Mouse (Mus musculus): ENCODE measurements at regions not wholly inside any gene's neighbourhood (a gene's known extent, or its start where the extent isn't known, plus 50 kb on each side); places are given as distances from the start of the nearest gene placed in this dataset.

DNA sequence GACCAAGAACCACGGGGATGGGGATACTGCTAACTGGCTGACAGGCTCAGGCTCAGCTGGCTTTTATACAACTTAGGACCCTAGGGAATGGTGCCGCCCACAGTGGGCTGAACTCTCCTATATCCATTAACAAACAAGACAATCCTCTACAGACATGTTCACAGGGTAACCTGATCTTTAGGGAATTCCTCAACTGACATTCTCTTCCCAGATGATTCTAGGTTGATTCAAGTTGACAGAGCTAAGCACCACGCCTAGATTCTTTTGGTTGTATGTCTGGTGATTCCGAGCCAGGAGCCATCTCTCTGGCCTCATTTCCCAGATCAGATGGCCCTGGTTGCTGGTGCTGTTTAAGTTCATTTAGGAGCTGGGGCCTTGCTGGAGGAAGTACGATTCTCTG is 253.9 kb upstream of the Sulf2 start:
- Histone ChIP-seq H3K4me3 (ENCODE audit: low read depth, low read length) (no peak overlapping the region), H3K4me1 (ENCODE audit: control insufficient read depth, insufficient read depth, low read length) (peaks cover 22% of the 10 kb centered on the region), H3K9me3 (ENCODE audit: control insufficient read depth, low read length) (no peaks in the 10 kb centered on the region), H3K27ac (ENCODE audit: low read depth, low read length) (no peak overlapping the region), H3K36me3 (ENCODE audit: control insufficient read depth, insufficient read depth, low read length) (no peaks in the 10 kb centered on the region), H3K9ac (ENCODE audit: low read length) (no peak overlapping the region), H3K4me2 (no peak overlapping the region), H3K27me3 (ENCODE audit: control insufficient read depth, insufficient read depth, low read length) (no peaks in the 10 kb centered on the region)
- 95% methylated on average over 5 of the region's 5 CpGs for WGBS
- no peak for ATAC-seq (ENCODE audit: low FRiP score)
- no peak for DNase-seq (ENCODE audit: low spot score, missing footprints)

DNA sequence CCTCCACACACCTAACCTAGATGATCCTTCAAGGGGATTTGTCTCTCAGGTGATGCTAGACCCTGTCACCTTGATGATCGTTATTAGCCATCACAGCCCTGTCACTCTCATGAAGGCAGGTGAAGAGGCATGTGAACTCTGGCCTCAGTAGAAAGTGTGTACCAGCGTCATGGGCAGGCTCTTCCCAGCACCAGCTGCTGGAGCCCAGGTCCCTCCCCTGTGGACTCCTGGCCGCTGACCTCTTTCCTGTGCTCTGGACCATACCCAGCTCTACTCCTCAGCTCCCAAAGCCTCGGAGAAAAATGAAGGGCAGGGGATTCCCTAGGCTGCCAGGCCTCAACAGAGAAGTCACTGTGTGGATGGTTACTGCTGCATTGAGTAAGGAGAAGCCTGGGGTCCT is 253.3 kb upstream of the Sulf2 start:
- ATAC-seq (ENCODE audit: low FRiP score) = no peak
- Histone ChIP-seq H3K27ac (ENCODE audit: low read depth, low read length) (no peak overlapping the region), H3K4me2 (no peak overlapping the region), H3K27me3 (ENCODE audit: control insufficient read depth, insufficient read depth, low read length) (no peaks in the 10 kb centered on the region), H3K9me3 (ENCODE audit: control insufficient read depth, low read length) (no peaks in the 10 kb centered on the region), H3K4me3 (ENCODE audit: low read depth, low read length) (no peak overlapping the region), H3K9ac (ENCODE audit: low read length) (no peak overlapping the region), H3K4me1 (ENCODE audit: control insufficient read depth, insufficient read depth, low read length) (peaks cover 22% of the 10 kb centered on the region), H3K36me3 (ENCODE audit: control insufficient read depth, insufficient read depth, low read length) (no peaks in the 10 kb centered on the region)
- no peak for DNase-seq (ENCODE audit: low spot score, missing footprints)
- 92% methylated on average over 4 of the region's 4 CpGs for WGBS

DNA sequence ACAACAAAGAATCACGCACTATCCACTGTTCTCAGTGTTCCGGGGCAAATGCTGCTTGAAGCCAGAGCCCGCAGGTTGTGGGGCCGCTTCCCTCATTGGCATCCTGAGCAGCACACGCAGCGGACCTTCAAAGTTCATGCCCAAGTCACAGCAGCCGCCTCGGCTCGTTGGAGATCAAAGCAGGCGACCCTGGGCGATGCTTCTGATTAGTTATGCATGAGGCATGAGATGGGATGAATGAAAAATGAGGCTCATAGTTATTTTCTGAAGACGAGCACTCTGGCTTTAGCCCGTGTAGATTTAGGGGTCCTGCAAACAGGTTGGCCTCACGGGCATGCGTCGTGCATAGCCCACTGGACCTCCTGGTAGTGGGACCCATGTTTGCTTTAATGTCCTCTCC is 252.5 kb upstream of the Sulf2 start:
- no peaks in the 10 kb centered on the region for H3K27me3 ChIP-seq (ENCODE audit: control insufficient read depth, insufficient read depth, low read length)
- ATAC-seq (ENCODE audit: low FRiP score) (peak; percentile 50; the same call in 1 of the 2 replicates), DNase-seq (ENCODE audit: low spot score, missing footprints) (no peak)
- H3K4me1 ChIP-seq (ENCODE audit: control insufficient read depth, insufficient read depth, low read length) = peaks cover 22% of the 10 kb centered on the region
- no peak overlapping the region for H3K4me2 ChIP-seq
- WGBS = 46% methylated on average over 16 of the region's 16 CpGs
- no peak overlapping the region for H3K9ac ChIP-seq (ENCODE audit: low read length)
- no peaks in the 10 kb centered on the region for H3K36me3 ChIP-seq (ENCODE audit: control insufficient read depth, insufficient read depth, low read length)
- no peak overlapping the region for H3K27ac ChIP-seq (ENCODE audit: low read depth, low read length)
- no peaks in the 10 kb centered on the region for H3K9me3 ChIP-seq (ENCODE audit: control insufficient read depth, low read length)
- no peak overlapping the region for H3K4me3 ChIP-seq (ENCODE audit: low read depth, low read length)

DNA sequence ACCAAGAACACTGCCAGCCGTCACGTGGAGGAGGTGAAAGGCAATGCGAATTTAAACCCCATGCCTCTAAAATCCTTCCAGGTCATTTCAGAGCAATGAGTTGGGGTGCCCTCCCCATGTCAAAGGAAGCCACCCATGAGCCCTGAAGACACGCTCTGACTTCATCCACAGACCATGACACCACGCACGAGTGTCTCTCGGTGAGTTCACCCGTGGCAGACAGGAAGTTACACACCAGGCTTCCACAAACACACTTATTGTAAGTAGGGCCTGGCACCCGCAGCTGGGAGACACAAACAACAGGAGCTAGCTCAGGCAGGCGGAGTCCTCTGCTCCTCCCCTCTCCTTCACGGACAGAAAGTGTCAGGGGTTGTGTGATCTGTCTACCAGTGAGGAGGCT is 251.4 kb upstream of the Sulf2 start:
- Histone ChIP-seq H3K27me3 (ENCODE audit: control insufficient read depth, insufficient read depth, low read length) (no peaks in the 10 kb centered on the region), H3K27ac (ENCODE audit: low read depth, low read length) (no peak overlapping the region), H3K9me3 (ENCODE audit: control insufficient read depth, low read length) (no peaks in the 10 kb centered on the region), H3K36me3 (ENCODE audit: control insufficient read depth, insufficient read depth, low read length) (no peaks in the 10 kb centered on the region), H3K4me2 (no peak overlapping the region), H3K4me3 (ENCODE audit: low read depth, low read length) (no peak overlapping the region), H3K9ac (ENCODE audit: low read length) (no peak overlapping the region), H3K4me1 (ENCODE audit: control insufficient read depth, insufficient read depth, low read length) (peaks cover 11% of the 10 kb centered on the region; the same call in 1 of the 2 replicates)
- ATAC-seq (ENCODE audit: low FRiP score) (no peak), DNase-seq (ENCODE audit: low spot score, missing footprints) (no peak)
- WGBS = 78% methylated on average over 11 of the region's 11 CpGs

DNA sequence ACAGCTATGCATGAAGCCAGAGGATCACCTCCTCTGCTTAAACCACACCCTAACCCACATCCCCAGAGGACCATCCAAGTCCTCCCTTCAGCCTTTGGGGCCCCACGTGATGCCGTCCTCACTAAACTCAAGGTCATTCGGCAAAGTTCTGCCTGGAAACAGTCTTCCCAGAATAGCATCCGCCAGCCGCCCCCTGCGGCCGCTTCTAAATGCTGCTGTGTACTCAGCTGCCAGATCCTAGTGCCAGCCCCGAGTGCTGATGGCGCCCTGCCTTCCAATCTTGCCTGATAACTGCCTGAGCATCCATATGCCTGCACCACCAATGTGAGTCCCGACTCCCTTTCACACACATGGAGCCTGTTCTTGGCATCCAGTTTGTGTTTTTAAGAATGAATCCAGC is 247.9 kb upstream of the Sulf2 start:
- no peaks in the 10 kb centered on the region for H3K27me3 ChIP-seq (ENCODE audit: control insufficient read depth, insufficient read depth, low read length)
- H3K4me2 ChIP-seq = no peak overlapping the region
- H3K9ac ChIP-seq (ENCODE audit: low read length) = no peak overlapping the region
- H3K27ac ChIP-seq (ENCODE audit: low read depth, low read length) = no peak overlapping the region
- H3K4me3 ChIP-seq (ENCODE audit: low read depth, low read length) = no peak overlapping the region
- no peaks in the 10 kb centered on the region for H3K9me3 ChIP-seq (ENCODE audit: control insufficient read depth, low read length)
- DNase-seq (ENCODE audit: low spot score, missing footprints) (no peak), ATAC-seq (ENCODE audit: low FRiP score) (no peak)
- WGBS = 84% methylated on average over 10 of the region's 10 CpGs
- H3K36me3 ChIP-seq (ENCODE audit: control insufficient read depth, insufficient read depth, low read length) = no peaks in the 10 kb centered on the region
- peaks cover 9% of the 10 kb centered on the region; the same call in 1 of the 2 replicates for H3K4me1 ChIP-seq (ENCODE audit: control insufficient read depth, insufficient read depth, low read length)

DNA sequence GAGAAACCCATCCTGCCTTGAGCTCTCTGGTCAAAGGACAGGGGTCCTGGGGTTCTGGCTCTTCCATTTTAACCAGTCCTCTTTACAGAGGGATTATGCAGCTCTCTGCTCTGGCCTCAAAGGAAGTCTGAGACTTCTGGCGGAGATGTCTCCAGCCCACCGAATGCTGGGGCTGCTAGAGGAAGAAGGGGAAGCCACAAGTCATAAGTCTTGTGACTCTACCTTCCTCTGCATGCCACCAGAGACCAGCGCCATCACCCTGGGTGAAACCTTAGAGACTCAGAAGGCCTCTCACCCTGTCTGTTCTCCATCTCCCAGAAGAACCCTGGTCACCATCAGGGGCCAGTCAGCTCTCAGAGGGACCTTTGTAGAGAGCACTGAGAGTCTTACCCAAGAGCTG is 246.4 kb upstream of the Sulf2 start:
- 76% methylated on average over 3 of the region's 3 CpGs for WGBS
- DNase-seq (ENCODE audit: low spot score, missing footprints) = no peak
- Histone ChIP-seq H3K4me2 (no peak overlapping the region), H3K4me3 (ENCODE audit: low read depth, low read length) (no peak overlapping the region), H3K36me3 (ENCODE audit: control insufficient read depth, insufficient read depth, low read length) (no peaks in the 10 kb centered on the region), H3K4me1 (ENCODE audit: control insufficient read depth, insufficient read depth, low read length) (peaks cover 3% of the 10 kb centered on the region; the same call in 1 of the 2 replicates), H3K27me3 (ENCODE audit: control insufficient read depth, insufficient read depth, low read length) (no peaks in the 10 kb centered on the region), H3K9me3 (ENCODE audit: control insufficient read depth, low read length) (no peaks in the 10 kb centered on the region), H3K9ac (ENCODE audit: low read length) (no peak overlapping the region), H3K27ac (ENCODE audit: low read depth, low read length) (no peak overlapping the region)
- no peak for ATAC-seq (ENCODE audit: low FRiP score)

DNA sequence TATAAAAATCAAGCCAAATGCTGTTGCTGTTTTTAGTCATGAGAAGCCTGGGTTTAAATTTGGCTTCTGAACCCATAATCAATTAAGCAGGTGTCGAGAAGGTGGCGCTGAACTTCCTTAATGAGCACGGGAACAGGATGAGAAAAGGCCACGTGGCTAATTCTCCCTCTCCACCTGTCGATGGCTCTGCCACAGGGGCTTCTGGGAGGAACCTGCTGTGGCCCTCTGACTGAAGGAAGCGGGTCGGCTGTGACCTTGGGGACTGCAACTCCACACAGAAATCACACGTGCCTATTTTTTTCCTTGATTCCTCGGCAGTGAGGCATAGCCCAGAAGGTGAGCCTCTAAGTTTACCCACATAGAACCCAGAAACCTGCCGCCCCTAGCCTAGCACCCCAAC is 244.8 kb upstream of the Sulf2 start:
- Histone ChIP-seq H3K9ac (ENCODE audit: low read length) (no peak overlapping the region), H3K4me2 (no peak overlapping the region), H3K4me1 (ENCODE audit: control insufficient read depth, insufficient read depth, low read length) (peaks cover 3% of the 10 kb centered on the region; the same call in 1 of the 2 replicates), H3K27me3 (ENCODE audit: control insufficient read depth, insufficient read depth, low read length) (no peaks in the 10 kb centered on the region), H3K27ac (ENCODE audit: low read depth, low read length) (no peak overlapping the region), H3K36me3 (ENCODE audit: control insufficient read depth, insufficient read depth, low read length) (no peaks in the 10 kb centered on the region), H3K4me3 (ENCODE audit: low read depth, low read length) (no peak overlapping the region), H3K9me3 (ENCODE audit: control insufficient read depth, low read length) (no peaks in the 10 kb centered on the region)
- DNase-seq (ENCODE audit: low spot score, missing footprints) (no peak), ATAC-seq (ENCODE audit: low FRiP score) (no peak)
- WGBS = 81% methylated on average over 10 of the region's 10 CpGs

DNA sequence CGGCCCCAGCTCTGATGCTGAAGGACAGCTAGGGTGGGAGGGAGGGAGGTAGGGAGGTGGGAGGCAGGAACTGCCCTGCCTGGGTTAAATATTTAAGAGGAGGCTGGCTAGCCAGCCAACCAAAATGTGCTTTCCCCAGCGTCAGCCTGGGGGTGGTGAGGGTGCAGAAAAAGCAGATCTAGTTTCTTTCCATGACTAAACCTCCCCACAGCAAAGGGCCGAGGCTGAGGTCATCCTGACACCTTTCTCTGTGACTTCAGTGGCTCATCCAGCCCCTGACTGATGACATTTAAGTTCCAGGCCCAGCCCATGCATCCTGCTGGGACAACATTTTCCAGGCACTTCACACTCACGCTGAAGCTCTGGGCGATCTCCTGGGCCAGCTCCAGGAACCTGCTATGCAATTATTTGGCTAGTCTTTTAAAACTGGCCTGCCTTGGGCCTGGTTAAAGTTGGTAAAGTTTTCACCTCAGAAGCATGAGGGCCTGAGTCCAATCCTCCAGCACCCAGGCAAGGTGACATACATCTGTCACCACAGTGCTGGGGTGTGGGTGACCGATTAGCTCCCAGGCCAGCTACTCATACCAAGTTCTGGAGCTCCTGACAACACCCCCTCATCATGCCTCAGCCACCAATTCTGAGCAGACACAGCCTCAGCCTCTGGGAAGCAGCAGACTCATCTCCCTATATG is 243.8 kb upstream of the Sulf2 start:
- no peaks in the 10 kb centered on the region for H3K9me3 ChIP-seq (ENCODE audit: control insufficient read depth, low read length)
- WGBS = 25% methylated on average over 6 of the region's 6 CpGs
- no peak overlapping the region for H3K9ac ChIP-seq (ENCODE audit: low read length)
- no peaks in the 10 kb centered on the region for H3K36me3 ChIP-seq (ENCODE audit: control insufficient read depth, insufficient read depth, low read length)
- H3K4me1 ChIP-seq (ENCODE audit: control insufficient read depth, insufficient read depth, low read length) = peaks cover 4% of the 10 kb centered on the region; the same call in 1 of the 2 replicates
- no peak overlapping the region for H3K4me2 ChIP-seq
- no peak for DNase-seq (ENCODE audit: low spot score, missing footprints)
- no peak overlapping the region for H3K4me3 ChIP-seq (ENCODE audit: low read depth, low read length)
- no peaks in the 10 kb centered on the region for H3K27me3 ChIP-seq (ENCODE audit: control insufficient read depth, insufficient read depth, low read length)
- no peak overlapping the region for H3K27ac ChIP-seq (ENCODE audit: low read depth, low read length)
- no peak for ATAC-seq (ENCODE audit: low FRiP score)

DNA sequence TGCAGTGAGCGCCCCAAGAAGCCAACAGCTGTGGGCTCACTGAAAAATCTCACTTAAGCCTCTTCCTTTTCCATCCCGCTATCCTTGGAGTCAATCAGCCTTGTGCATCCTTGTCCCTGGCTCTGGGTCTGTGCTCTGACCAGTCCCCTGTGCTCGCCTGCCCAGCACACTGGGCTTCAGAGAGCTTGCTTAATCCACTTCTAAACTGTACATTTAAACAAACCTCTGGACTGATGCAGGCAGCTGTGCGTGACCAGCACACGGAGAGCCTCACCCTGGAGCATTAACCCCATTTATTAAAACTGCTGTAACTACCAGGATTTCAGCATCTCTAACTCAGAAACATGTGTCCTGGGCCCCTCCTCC is 243.3 kb upstream of the Sulf2 start:
- Histone ChIP-seq H3K9ac (ENCODE audit: low read length) (no peak overlapping the region), H3K9me3 (ENCODE audit: control insufficient read depth, low read length) (no peaks in the 10 kb centered on the region), H3K36me3 (ENCODE audit: control insufficient read depth, insufficient read depth, low read length) (no peaks in the 10 kb centered on the region), H3K4me2 (no peak overlapping the region), H3K4me1 (ENCODE audit: control insufficient read depth, insufficient read depth, low read length) (peaks cover 4% of the 10 kb centered on the region; the same call in 1 of the 2 replicates), H3K27me3 (ENCODE audit: control insufficient read depth, insufficient read depth, low read length) (no peaks in the 10 kb centered on the region), H3K27ac (ENCODE audit: low read depth, low read length) (no peak overlapping the region), H3K4me3 (ENCODE audit: low read depth, low read length) (no peak overlapping the region)
- DNase-seq (ENCODE audit: low spot score, missing footprints) = no peak
- no peak for ATAC-seq (ENCODE audit: low FRiP score)
- WGBS = 64% methylated on average over 5 of the region's 5 CpGs

Measured in midbrain, embryonic 11.5 days (tissue).